7 mouse cellular contexts compared by ENCODE assay signal in the genomic region with DNA sequence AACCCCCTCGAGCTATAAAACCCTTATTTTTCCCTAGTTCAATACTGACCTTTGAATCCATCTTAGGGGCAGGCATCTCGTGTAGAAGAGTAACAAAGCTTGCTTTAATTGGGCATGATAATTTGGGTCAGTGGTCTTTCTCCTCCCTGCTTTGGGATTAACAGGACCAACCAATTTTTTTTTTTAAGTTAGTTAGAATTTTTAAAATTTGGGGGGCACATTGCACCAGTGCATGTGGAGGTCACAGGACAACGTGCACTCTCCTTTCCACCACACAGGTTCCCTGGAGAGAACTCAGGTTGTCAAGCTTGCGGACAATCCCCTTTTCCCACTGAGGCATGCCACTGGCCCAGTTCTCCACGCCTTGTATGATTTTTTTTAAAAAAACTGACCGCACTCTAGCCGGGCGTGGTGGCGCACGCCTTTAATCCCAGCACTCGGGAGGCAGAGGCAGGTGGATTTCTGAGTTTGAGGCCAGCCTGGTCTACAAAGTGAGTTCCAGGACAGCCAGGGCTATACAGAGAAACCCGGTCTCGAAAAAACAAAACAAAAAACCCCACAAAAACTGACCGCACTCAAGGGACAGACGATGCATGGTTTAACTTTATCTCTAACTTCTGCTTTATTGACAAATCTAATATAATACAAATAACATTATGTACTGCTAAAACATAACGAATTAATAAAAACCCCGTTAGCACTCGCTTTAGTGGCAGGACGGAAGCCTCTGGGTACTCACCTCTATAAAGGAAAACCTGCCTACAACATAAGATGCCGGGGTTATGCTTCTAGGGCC. TPM values are rescaled to one million over a fixed set of nuclear protein-coding genes. Genes with fewer than 3 reads are reported as not detected.
DNase-seq lines count a peak whose midpoint lies in the region; ATAC-seq lines count a peak whose summit lies in the region.

No protein-coding gene starts in this region.

- DNase-seq in limb, embryonic 11.5 days (ENCODE audit: low spot score), result no peak
- no peak for DNase-seq in frontal cortex, adult 2 months (ENCODE audit: extremely low spot score in 1 of 2, low spot score in 1 of 2)
- DNase-seq in testis, postnatal 14 days (ENCODE audit: low spot score), result no peak

- peak overlapping the region; percentile 97 for H3K27ac ChIP-seq in embryonic facial prominence, embryonic 15.5 days (replicated peaks)
- H3K27ac ChIP-seq in limb, embryonic 11.5 days (replicated peaks; ENCODE audit: low read depth, low read length), result peak overlapping the region; percentile 98
- H3K27ac ChIP-seq in stomach, embryonic 14.5 days (ENCODE audit: low read length), result peak overlapping the region; percentile 98

- no peak for ATAC-seq in megakaryocyte, adult 5-6 weeks (ENCODE audit: poor library complexity, severe bottlenecking)
- ATAC-seq in embryonic facial prominence, embryonic 15.5 days (ENCODE audit: insufficient number of reproducible peaks, low FRiP score, low TSS enrichment, low read depth), result no peak
- no peak for ATAC-seq in limb, embryonic 11.5 days (ENCODE audit: insufficient number of reproducible peaks, low FRiP score, low TSS enrichment, low read depth)
- ATAC-seq in stomach, embryonic 14.5 days (ENCODE audit: insufficient number of reproducible peaks, insufficient read depth, low FRiP score, low read depth), result no peak

- H3K4me1 ChIP-seq in megakaryocyte, embryonic 14.5 days, result peaks cover 73% of the 10 kb centered on the region
- H3K4me1 ChIP-seq in embryonic facial prominence, embryonic 15.5 days, result peaks cover 41% of the 10 kb centered on the region
- peaks cover 7% of the 10 kb centered on the region for H3K4me1 ChIP-seq in limb, embryonic 11.5 days (ENCODE audit: control insufficient read depth, insufficient read depth, low read length)
- peaks cover 22% of the 10 kb centered on the region; the same call in 1 of the 2 replicates for H3K4me1 ChIP-seq in stomach, embryonic 14.5 days (ENCODE audit: control insufficient read depth, insufficient read depth, low read length)

- peak overlapping the region; percentile 64 for H3K4me2 ChIP-seq in embryonic facial prominence, embryonic 15.5 days (replicated peaks)
- peak overlapping the region; percentile 70 for H3K4me2 ChIP-seq in limb, embryonic 11.5 days (ENCODE audit: low read depth, severe bottlenecking)
- peak overlapping the region; percentile 76 for H3K4me2 ChIP-seq in stomach, embryonic 14.5 days (replicated peaks; ENCODE audit: low read depth, low read length)

- H3K27me3 ChIP-seq in megakaryocyte, embryonic 14.5 days (replicated peaks), result no peaks in the 10 kb centered on the region
- H3K27me3 ChIP-seq in embryonic facial prominence, embryonic 15.5 days, result no peaks in the 10 kb centered on the region
- H3K27me3 ChIP-seq in limb, embryonic 11.5 days (ENCODE audit: control insufficient read depth, insufficient read depth, low read length), result no peaks in the 10 kb centered on the region
- H3K27me3 ChIP-seq in stomach, embryonic 14.5 days (ENCODE audit: control insufficient read depth, insufficient read depth, low read length), result no peaks in the 10 kb centered on the region

- H3K4me3 ChIP-seq in megakaryocyte, embryonic 14.5 days (replicated peaks), result peak overlapping the region; percentile 100
- H3K4me3 ChIP-seq in embryonic facial prominence, embryonic 15.5 days (replicated peaks), result peak overlapping the region; percentile 98
- H3K4me3 ChIP-seq in limb, embryonic 11.5 days (ENCODE audit: low read depth, low read length), result peak overlapping the region; percentile 94
- peak overlapping the region; percentile 74 for H3K4me3 ChIP-seq in stomach, embryonic 14.5 days (ENCODE audit: low read depth, low read length)

- H3K9ac ChIP-seq in embryonic facial prominence, embryonic 15.5 days, result peak overlapping the region; percentile 98
- peak overlapping the region; percentile 96 for H3K9ac ChIP-seq in limb, embryonic 11.5 days (ENCODE audit: low read length)
- H3K9ac ChIP-seq in stomach, embryonic 14.5 days (replicated peaks; ENCODE audit: low read depth, low read length), result peak overlapping the region; percentile 74

- H3K9me3 ChIP-seq in megakaryocyte, embryonic 14.5 days, result no peaks in the 10 kb centered on the region
- no peaks in the 10 kb centered on the region for H3K9me3 ChIP-seq in embryonic facial prominence, embryonic 15.5 days (replicated peaks)
- H3K9me3 ChIP-seq in limb, embryonic 11.5 days (ENCODE audit: control insufficient read depth, low read length), result peaks cover 2% of the 10 kb centered on the region; the same call in 1 of the 2 replicates
- H3K9me3 ChIP-seq in stomach, embryonic 14.5 days (ENCODE audit: control insufficient read depth, low read depth, low read length), result no peaks in the 10 kb centered on the region

- peaks cover 46% of the 10 kb centered on the region for H3K36me3 ChIP-seq in megakaryocyte, embryonic 14.5 days (replicated peaks; ENCODE audit: low read length)
- peaks cover 42% of the 10 kb centered on the region for H3K36me3 ChIP-seq in embryonic facial prominence, embryonic 15.5 days
- peaks cover 32% of the 10 kb centered on the region for H3K36me3 ChIP-seq in limb, embryonic 11.5 days (ENCODE audit: control insufficient read depth, insufficient read depth, low read length)
- H3K36me3 ChIP-seq in stomach, embryonic 14.5 days (ENCODE audit: control insufficient read depth, insufficient read depth, low read length), result peaks cover 44% of the 10 kb centered on the region

- 3% methylated on average over 20 of the region's 20 CpGs for whole genome bisulfite sequencing in embryonic facial prominence, embryonic 15.5 days
- WGBS in limb, embryonic 11.5 days, result 14% methylated on average over 20 of the region's 20 CpGs
- 5% methylated on average over 20 of the region's 20 CpGs for WGBS in stomach, embryonic 14.5 days

RNA-seq across cellular contexts. Expression of gene Zfp553, which starts 0.8 kb away (rescaled TPM):
- polyA plus RNA-seq in megakaryocyte, embryonic 14.5 days (2012; ENCODE audit: insufficient read depth, low replicate concordance), result 10.8 and 17.3 TPM in 2 replicates
- total RNA-seq in megakaryocyte, adult 5-6 weeks (2015), result 2.9 and 3.1 TPM in 2 replicates
- total RNA-seq in megakaryocyte, adult 5-6 weeks (2017), result 5.9 and 9.7 TPM in 2 replicates
- polyA plus RNA-seq in embryonic facial prominence, embryonic 15.5 days (2015; fragmentation: Nextera tagmentation; extraction: Ambion mirVana), result 41.3 and 42.5 TPM in 2 replicates
- polyA plus RNA-seq in limb, embryonic 11.5 days (2014; fragmentation: Nextera tagmentation; extraction: Ambion mirVana), result 24.2 and 29.1 TPM in 2 replicates
- polyA plus RNA-seq in stomach, embryonic 14.5 days (2014; fragmentation: Nextera tagmentation; extraction: Ambion mirVana), result 22.9 and 24.4 TPM in 2 replicates
- 13.5 and 13.8 TPM in 2 replicates for polyA plus RNA-seq in frontal cortex, adult 2 months (2012; rRNA removed)

RNA-seq across cellular contexts. Expression of gene Sept1, which starts 0.9 kb away (rescaled TPM):
- 369 and 529 TPM in 2 replicates for polyA plus RNA-seq in megakaryocyte, embryonic 14.5 days (2012; ENCODE audit: insufficient read depth, low replicate concordance)
- 36.2 and 36.8 TPM in 2 replicates for total RNA-seq in megakaryocyte, adult 5-6 weeks (2015)
- 31.2 and 42.7 TPM in 2 replicates for total RNA-seq in megakaryocyte, adult 5-6 weeks (2017)
- polyA plus RNA-seq in embryonic facial prominence, embryonic 15.5 days (2015; fragmentation: Nextera tagmentation; extraction: Ambion mirVana), result 22.4 and 23.9 TPM in 2 replicates
- polyA plus RNA-seq in limb, embryonic 11.5 days (2014; fragmentation: Nextera tagmentation; extraction: Ambion mirVana), result 23.1 and 29.3 TPM in 2 replicates
- 14.9 and 16.5 TPM in 2 replicates for polyA plus RNA-seq in stomach, embryonic 14.5 days (2014; fragmentation: Nextera tagmentation; extraction: Ambion mirVana)
- 10.2 and 13.3 TPM in 2 replicates for polyA plus RNA-seq in frontal cortex, adult 2 months (2012; rRNA removed)

RNA-seq across cellular contexts. Expression of gene Zfp771, which starts 12.1 kb away (rescaled TPM):
- polyA plus RNA-seq in megakaryocyte, embryonic 14.5 days (2012; ENCODE audit: insufficient read depth, low replicate concordance), result 85.4 and 270 TPM in 2 replicates
- total RNA-seq in megakaryocyte, adult 5-6 weeks (2015), result 0.96 and 1.8 TPM in 2 replicates
- 0.28 and 0.73 TPM in 2 replicates for total RNA-seq in megakaryocyte, adult 5-6 weeks (2017)
- 73.7 and 77.5 TPM in 2 replicates for polyA plus RNA-seq in embryonic facial prominence, embryonic 15.5 days (2015; fragmentation: Nextera tagmentation; extraction: Ambion mirVana)
- 65.6 and 69.0 TPM in 2 replicates for polyA plus RNA-seq in limb, embryonic 11.5 days (2014; fragmentation: Nextera tagmentation; extraction: Ambion mirVana)
- 54.9 and 55.2 TPM in 2 replicates for polyA plus RNA-seq in stomach, embryonic 14.5 days (2014; fragmentation: Nextera tagmentation; extraction: Ambion mirVana)
- polyA plus RNA-seq in frontal cortex, adult 2 months (2012; rRNA removed), result 120 and 131 TPM in 2 replicates

RNA-seq across cellular contexts. Expression of gene Mylpf, which starts 23.3 kb away (rescaled TPM):
- 4.7 TPM in 1 of 2 replicates, not detected in the other for polyA plus RNA-seq in megakaryocyte, embryonic 14.5 days (2012; ENCODE audit: insufficient read depth, low replicate concordance)
- total RNA-seq in megakaryocyte, adult 5-6 weeks (2015), result 5.0 and 6.0 TPM in 2 replicates
- 2.3 and 3.3 TPM in 2 replicates for total RNA-seq in megakaryocyte, adult 5-6 weeks (2017)
- polyA plus RNA-seq in embryonic facial prominence, embryonic 15.5 days (2015; fragmentation: Nextera tagmentation; extraction: Ambion mirVana), result 585 and 767 TPM in 2 replicates
- 33.6 and 33.7 TPM in 2 replicates for polyA plus RNA-seq in limb, embryonic 11.5 days (2014; fragmentation: Nextera tagmentation; extraction: Ambion mirVana)
- polyA plus RNA-seq in stomach, embryonic 14.5 days (2014; fragmentation: Nextera tagmentation; extraction: Ambion mirVana), result 9.7 TPM in 2 replicates
- polyA plus RNA-seq in frontal cortex, adult 2 months (2012; rRNA removed), result 1.6 and 3.0 TPM in 2 replicates

RNA-seq across cellular contexts. Expression of gene Tbc1d10b, which starts 23.8 kb away (rescaled TPM):
- polyA plus RNA-seq in megakaryocyte, embryonic 14.5 days (2012; ENCODE audit: insufficient read depth, low replicate concordance), result 83.3 and 137 TPM in 2 replicates
- total RNA-seq in megakaryocyte, adult 5-6 weeks (2015), result 27.0 and 27.4 TPM in 2 replicates
- 59.8 and 74.2 TPM in 2 replicates for total RNA-seq in megakaryocyte, adult 5-6 weeks (2017)
- 29.4 and 32.5 TPM in 2 replicates for polyA plus RNA-seq in embryonic facial prominence, embryonic 15.5 days (2015; fragmentation: Nextera tagmentation; extraction: Ambion mirVana)
- 24.8 and 30.6 TPM in 2 replicates for polyA plus RNA-seq in limb, embryonic 11.5 days (2014; fragmentation: Nextera tagmentation; extraction: Ambion mirVana)
- polyA plus RNA-seq in stomach, embryonic 14.5 days (2014; fragmentation: Nextera tagmentation; extraction: Ambion mirVana), result 15.1 and 18.7 TPM in 2 replicates
- polyA plus RNA-seq in frontal cortex, adult 2 months (2012; rRNA removed), result 60.3 and 77.8 TPM in 2 replicates

Comparison
In these comparisons a context has a peak if more than half of its experiments do, and no peak if none do; other contexts are left out.
1. RNA of gene Sept1, which starts 0.9 kb away (polyA plus RNA-seq): 369 to 529 TPM in megakaryocyte, embryonic 14.5 days; 22.4 to 23.9 TPM in embryonic facial prominence, embryonic 15.5 days, 23.1 to 29.3 TPM in limb, embryonic 11.5 days, 14.9 to 16.5 TPM in stomach, embryonic 14.5 days and 10.2 to 13.3 TPM in frontal cortex, adult 2 months; every median in the first group is over 10 times any median in the second.
2. Peak in every context shown above with its lines, with median percentiles within 50 percentile points of each other: H3K4me3 ChIP-seq, H3K27ac ChIP-seq, H3K4me2 ChIP-seq and H3K9ac ChIP-seq.